Mouse (Mus musculus) stomach, postnatal 0 days (tissue): Measurements from ENCODE around the gene Utp20. TPM values are rescaled to one million over a fixed set of nuclear protein-coding genes. Genes with fewer than 3 reads are reported as not detected.

Experiments used
- ATAC-seq: fragments of 200-750 bp; cut with Nextera tagmentation; 2 replicates; pipeline ENCODE4 v1.8.0; 2017; ENCODE audit not compliant: low FRiP score, low TSS enrichment
- DNase-seq: peaks from one replicate; pipeline ENCODE4 v3.0.0-alpha.2; 2016; ENCODE audit warnings: low spot score
- H3K27ac ChIP-seq: fragments of 300-500 bp; sonication (generic); replicated peaks from 2 replicates; pipeline ENCODE4 v1.5.1; 2014; ENCODE audit warnings: mild to moderate bottlenecking, control low read depth
- H3K27me3 ChIP-seq: fragments of 300-500 bp; sonication (generic); 2 replicates; pipeline ENCODE4 v1.6.1; 2014; ENCODE audit warnings: low read length; ENCODE audit not compliant: control insufficient read depth, insufficient read depth
- H3K36me3 ChIP-seq: fragments of 300-500 bp; sonication (generic); 2 replicates; pipeline ENCODE4 v1.6.1; 2014; ENCODE audit warnings: low read length, mixed read lengths; ENCODE audit not compliant: control insufficient read depth, insufficient read depth
- H3K4me1 ChIP-seq: fragments of 300-500 bp; sonication (generic); replicated peaks from 2 replicates; pipeline ENCODE4 v1.6.1; 2014; ENCODE audit warnings: antibody characterized with exemption; ENCODE audit not compliant: control insufficient read depth, insufficient read depth
- H3K4me2 ChIP-seq: fragments of 300-500 bp; sonication (generic); replicated peaks from 2 replicates; pipeline ENCODE4 v1.6.1; 2014; ENCODE audit warnings: low read depth, mild to moderate bottlenecking, control low read depth, moderate library complexity
- H3K4me3 ChIP-seq: fragments of 300-500 bp; sonication (generic); 2 replicates; pipeline ENCODE4 v1.5.1; 2014; ENCODE audit warnings: low read depth, low read length, control low read depth
- H3K9ac ChIP-seq: fragments of 300-500 bp; sonication (generic); 2 replicates; pipeline ENCODE4 v1.6.1; 2014; ENCODE audit warnings: mild to moderate bottlenecking, low read length, control low read depth, mixed read lengths
- H3K9me3 ChIP-seq: fragments of 300-500 bp; sonication (generic); 2 replicates; pipeline ENCODE4 v1.6.1; 2016; ENCODE audit warnings: low read length; ENCODE audit not compliant: control insufficient read depth
- CTCF ChIP-seq: IDR thresholded peaks from 2 replicates; pipeline ENCODE4 v1.5.1; 2016; ENCODE audit warnings: antibody characterized with exemption, low read depth, mild to moderate bottlenecking, moderate library complexity
- EP300 ChIP-seq: optimal IDR thresholded peaks from 2 replicates; pipeline ENCODE3; 2016; ENCODE audit warnings: antibody characterized with exemption
- WGBS: fragments of 180-500 bp; shearing (Covaris S2); extraction: QIAGEN DNeasy Blood & Tissue Kit; methylation state at CpG from one replicate; pipeline ENCODE4 v1.1.7; 2014; 5-methylcytosine and 5-hydroxymethylcytosine counted together
- polyA plus RNA-seq: library from polyadenylated mRNA; unstranded; fragments of >200 nt; fragmentation: Nextera tagmentation; extraction: Ambion mirVana; gene quantifications from 2 replicates; pipeline ENCODE4 v1.2.1, GENCODE M21; 2015

Utp20 gene
- polyA plus RNA-seq, 1 experiment from 2014 or later = 4.7 TPM

DNA sequence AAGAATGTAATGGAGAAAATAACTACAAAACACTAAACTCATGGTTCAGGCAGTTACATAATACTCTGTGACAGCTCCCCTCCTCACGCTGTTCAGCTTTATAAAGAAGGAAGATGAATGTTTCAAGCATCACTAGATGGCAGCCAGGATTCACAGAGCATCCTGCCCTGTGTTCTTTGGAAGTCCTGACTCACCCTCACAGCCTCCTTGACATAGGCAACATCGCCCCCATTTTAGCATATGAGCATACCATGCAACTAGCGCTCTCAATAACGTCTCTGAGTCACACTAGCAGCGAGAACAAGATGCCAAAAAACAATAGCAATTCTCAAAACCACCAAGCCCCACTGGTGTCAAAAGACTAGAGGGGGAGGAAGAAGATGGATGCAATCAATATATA is 9.3 kb downstream of the Utp20 start:
- Histone ChIP-seq H3K9me3 (no peaks in the 10 kb centered on the region), H3K27ac (no peak overlapping the region), H3K4me2 (no peak overlapping the region), H3K4me3 (no peak overlapping the region), H3K9ac (no peak overlapping the region), H3K4me1 (no peaks in the 10 kb centered on the region), H3K27me3 (no peaks in the 10 kb centered on the region), H3K36me3 (peaks cover 32% of the 10 kb centered on the region)
- no peak for DNase-seq
- peak; percentile 10; the same call in 1 of the 2 replicates for TF ChIP-seq CTCF
- no peak for TF ChIP-seq EP300
- no peak for ATAC-seq
- 88% methylated on average over 5 of the region's 5 CpGs for WGBS

DNA sequence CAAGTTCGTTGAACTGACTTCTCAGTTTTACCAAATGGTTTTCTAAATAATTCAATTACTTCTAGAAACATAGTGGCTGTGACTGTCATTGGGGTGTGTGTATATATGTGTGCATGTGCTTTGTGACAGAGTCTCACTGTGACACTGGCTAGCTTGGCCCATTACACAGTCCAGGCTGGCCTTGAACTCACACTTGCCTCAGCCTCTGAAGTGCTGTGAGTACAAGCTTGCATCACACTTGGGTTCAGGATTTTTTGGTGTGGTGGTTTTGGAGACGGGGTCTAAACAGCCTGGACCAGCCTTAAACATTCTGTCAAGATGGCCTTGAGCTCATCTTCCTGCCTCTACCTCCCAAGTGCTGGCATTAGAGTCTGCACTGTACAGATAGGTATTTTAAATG is 11.3 kb downstream of the Utp20 start:
- Histone ChIP-seq H3K36me3 (peaks cover 28% of the 10 kb centered on the region), H3K9ac (no peak overlapping the region), H3K27me3 (no peaks in the 10 kb centered on the region), H3K9me3 (no peaks in the 10 kb centered on the region), H3K27ac (no peak overlapping the region), H3K4me1 (no peaks in the 10 kb centered on the region), H3K4me3 (no peak overlapping the region), H3K4me2 (no peak overlapping the region)
- ATAC-seq = no peak
- 85% methylated on average over 2 of the region's 2 CpGs for WGBS
- no peak for DNase-seq
- TF ChIP-seq EP300 = no peak
- no peak for TF ChIP-seq CTCF

DNA sequence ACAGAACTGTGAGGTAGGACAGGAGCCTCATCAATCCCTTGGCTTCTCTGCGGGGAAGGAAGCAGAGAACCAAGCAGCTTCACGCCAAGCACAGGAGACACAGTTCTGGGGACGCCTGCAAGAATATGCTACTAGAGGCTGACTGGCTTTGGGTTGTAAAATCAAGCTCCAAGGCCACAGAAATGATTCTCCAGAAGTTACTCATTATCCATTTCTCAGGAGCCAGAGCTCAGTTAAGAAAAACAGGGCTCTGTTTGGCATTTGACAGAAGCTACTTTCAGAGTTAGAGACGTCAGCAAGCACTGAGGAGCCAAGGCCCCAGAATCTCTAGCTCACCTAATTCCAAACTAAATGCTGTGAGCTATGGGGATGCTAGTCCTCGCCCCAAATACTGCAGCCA is 14.9 kb downstream of the Utp20 start:
- H3K9me3 ChIP-seq = no peaks in the 10 kb centered on the region
- no peak for TF ChIP-seq CTCF
- no peak for TF ChIP-seq EP300
- no peak for ATAC-seq
- no peaks in the 10 kb centered on the region for H3K27me3 ChIP-seq
- WGBS = 94% methylated on average over 5 of the region's 5 CpGs
- DNase-seq = no peak
- peaks cover 17% of the 10 kb centered on the region for H3K36me3 ChIP-seq
- no peaks in the 10 kb centered on the region for H3K4me1 ChIP-seq
- no peak overlapping the region for H3K4me2 ChIP-seq
- H3K4me3 ChIP-seq = no peak overlapping the region
- H3K9ac ChIP-seq = no peak overlapping the region
- H3K27ac ChIP-seq = no peak overlapping the region

DNA sequence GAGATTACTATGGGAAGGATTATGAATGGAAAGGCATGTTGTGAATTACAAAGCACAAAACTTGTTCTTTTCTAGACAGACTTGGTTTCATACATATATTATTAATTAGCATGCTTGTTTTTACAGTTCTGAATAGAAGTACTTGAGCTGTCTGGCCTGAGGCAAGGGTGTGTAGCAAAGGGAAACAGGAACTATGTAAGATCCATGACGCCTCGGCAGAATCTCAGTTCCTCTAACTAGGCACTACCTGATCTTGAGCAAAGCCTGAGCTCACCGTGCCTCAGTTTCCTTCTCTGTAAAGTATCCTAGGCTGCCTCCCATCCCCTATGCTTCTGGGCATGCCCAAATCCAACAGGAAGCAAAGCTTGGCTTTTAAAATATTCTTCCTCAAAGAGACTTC is 24.4 kb downstream of the Utp20 start:
- 77% methylated on average over 3 of the region's 3 CpGs for WGBS
- H3K9me3 ChIP-seq = no peaks in the 10 kb centered on the region
- peaks cover 2% of the 10 kb centered on the region; the same call in 1 of the 2 replicates for H3K36me3 ChIP-seq

DNA sequence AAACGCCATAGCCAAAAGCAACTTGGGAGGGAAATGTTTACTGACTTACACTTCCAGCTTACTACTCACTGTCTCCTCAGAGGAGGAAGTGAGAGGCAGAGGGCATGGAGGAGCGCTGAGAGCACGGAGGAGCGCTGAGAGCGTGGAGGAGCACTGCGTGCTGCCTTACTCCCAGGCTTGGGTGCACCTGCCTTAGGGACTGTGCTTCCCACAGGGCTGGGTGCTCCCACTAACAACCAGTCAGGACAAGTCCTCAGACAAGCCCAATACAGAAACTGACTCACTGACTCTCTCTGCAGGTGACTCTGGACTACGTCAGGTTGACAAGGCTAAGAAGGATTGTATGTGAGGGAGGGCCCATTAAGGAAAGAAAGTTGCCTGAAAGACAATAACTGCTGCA is 27.2 kb downstream of the Utp20 start:
- no peak for DNase-seq
- Histone ChIP-seq H3K4me2 (no peak overlapping the region), H3K9me3 (no peaks in the 10 kb centered on the region), H3K27ac (no peak overlapping the region), H3K36me3 (peaks cover 2% of the 10 kb centered on the region; the same call in 1 of the 2 replicates), H3K4me3 (no peak overlapping the region), H3K9ac (no peak overlapping the region), H3K27me3 (no peaks in the 10 kb centered on the region), H3K4me1 (no peaks in the 10 kb centered on the region)
- ATAC-seq = no peak
- WGBS = 71% methylated on average over 7 of the region's 7 CpGs
- TF ChIP-seq CTCF (no peak), EP300 (no peak)

More for the DNA sequence above, 24.4 kb downstream of the Utp20 start:
- Histone ChIP-seq H3K27me3 (no peaks in the 10 kb centered on the region), H3K4me1 (no peaks in the 10 kb centered on the region), H3K4me3 (no peak overlapping the region), H3K9ac (no peak overlapping the region), H3K27ac (no peak overlapping the region), H3K4me2 (no peak overlapping the region)
- ATAC-seq (no peak), DNase-seq (no peak)
- TF ChIP-seq CTCF = no peak
- no peak for TF ChIP-seq EP300

DNA sequence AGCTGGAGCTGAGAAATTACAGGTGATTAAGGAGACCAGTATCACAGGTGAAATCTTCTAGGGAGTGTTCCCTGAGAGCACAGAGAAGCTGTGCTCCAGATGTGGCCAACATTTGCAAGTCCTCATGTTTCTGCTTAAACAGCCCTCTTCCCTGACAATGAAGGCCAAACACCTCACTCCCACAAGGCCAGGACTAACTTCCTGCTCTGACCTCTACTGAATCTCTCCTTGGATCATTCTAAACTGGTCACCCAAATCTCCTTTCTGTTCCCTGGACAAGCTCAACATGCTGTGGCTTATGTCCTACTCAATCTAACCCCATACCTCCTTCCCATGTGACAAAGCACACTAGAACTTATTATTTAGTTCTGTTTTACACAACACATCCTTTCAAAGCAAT is 29.2 kb downstream of the Utp20 start:
- DNase-seq = no peak
- Histone ChIP-seq H3K27me3 (no peaks in the 10 kb centered on the region), H3K9ac (no peak overlapping the region), H3K27ac (no peak overlapping the region), H3K36me3 (peaks cover 2% of the 10 kb centered on the region; the same call in 1 of the 2 replicates), H3K4me1 (no peaks in the 10 kb centered on the region), H3K9me3 (no peaks in the 10 kb centered on the region), H3K4me2 (no peak overlapping the region), H3K4me3 (no peak overlapping the region)
- ATAC-seq = no peak
- no peak for TF ChIP-seq CTCF
- TF ChIP-seq EP300 = no peak
